Mouse (Mus musculus) lung, postnatal 0 days (tissue): ENCODE results near the gene Arhgap40.

Experiments used
- CTCF ChIP-seq: IDR thresholded peaks from 2 replicates; pipeline ENCODE4 v1.5.1; 2016; ENCODE audit warnings: antibody characterized with exemption, mild to moderate bottlenecking
- EP300 ChIP-seq: IDR thresholded peaks from 2 replicates; pipeline ENCODE4 v1.6.1; 2016; ENCODE audit warnings: antibody characterized with exemption, mild to moderate bottlenecking, control low read depth

- no peak for TF ChIP-seq CTCF
- TF ChIP-seq EP300, result no peak
Measured at GRCm38 (mm10) chr2:158534559-158534958, 22.0 kb downstream of the Arhgap40 start.
